ENCODE assay signal across 9 mouse cellular contexts in the genomic region with DNA sequence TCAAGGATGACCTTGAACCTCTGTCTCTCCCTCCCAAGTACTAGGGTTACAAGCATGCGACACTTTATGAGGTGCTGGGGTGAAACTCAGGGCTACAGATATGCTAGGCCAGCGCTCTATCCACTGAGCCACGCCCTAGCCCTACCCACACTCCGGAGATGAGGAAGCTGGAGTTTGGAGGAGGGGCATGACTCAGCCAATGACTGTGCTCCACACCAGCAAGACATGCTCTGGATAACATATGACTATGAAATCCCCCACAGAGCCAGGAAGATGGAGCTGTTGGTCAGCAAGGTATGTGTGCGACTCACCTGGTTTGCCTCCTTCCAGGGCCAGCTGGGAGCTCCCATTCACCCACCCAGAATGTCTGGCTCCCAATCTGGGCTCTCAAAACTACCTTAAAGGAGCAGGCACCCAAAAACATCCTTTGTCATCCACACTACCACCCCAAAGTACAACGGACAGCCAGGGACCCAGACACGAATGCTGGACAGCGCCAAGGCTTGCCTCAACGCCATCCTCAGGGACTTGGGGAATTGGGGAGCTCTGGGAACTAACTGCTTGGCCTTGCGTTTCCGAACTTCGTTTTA. TPM values are rescaled to one million over a fixed set of nuclear protein-coding genes. Genes with fewer than 3 reads are reported as not detected.
A peak's percentile ranks its signal among the peaks of the same experiment; 100 is the strongest.
DNase-seq lines count a peak whose midpoint lies in the region; ATAC-seq lines count a peak whose summit lies in the region.
"Had no signal": no experiment of that assay in that cellular context is flagged by ENCODE, and none has a peak within 500 bp of the region (broad histone marks: within the 10 kb centered on the region; RNA-seq: fewer than 3 reads in every experiment).

No protein-coding gene starts in this region.

- H3K4me2 ChIP-seq in forebrain, embryonic 12.5 days: peak overlapping the region; percentile 60
- H3K4me2 ChIP-seq in hindbrain, embryonic 15.5 days: peak overlapping the region; percentile 83
- peak overlapping the region; percentile 66 for H3K4me2 ChIP-seq in stomach, embryonic 16.5 days (ENCODE audit: low read depth, low read length)

- H3K27ac ChIP-seq in forebrain, embryonic 12.5 days: no peak overlapping the region
- peak overlapping the region; percentile 80 for H3K27ac ChIP-seq in hindbrain, embryonic 15.5 days (replicated peaks)
- H3K27ac ChIP-seq in stomach, embryonic 16.5 days (ENCODE audit: low read length): peak overlapping the region; percentile 66

- peak; percentile 39 for DNase-seq in embryo, embryonic 10 days (ENCODE audit: low spot score)
- DNase-seq in embryo, embryonic 9.5 days (ENCODE audit: extremely low spot score): no peak
- peak; percentile 82 for DNase-seq in NIH3T3 (ENCODE audit: low read depth)
- peak; percentile 51 for DNase-seq in lung, postnatal 14 days
- no peak for DNase-seq in layer of hippocampus, postnatal 10 days (ENCODE audit: low spot score in 2 of 2)

- no peaks in the 10 kb centered on the region for H3K27me3 ChIP-seq in forebrain, embryonic 12.5 days
- H3K27me3 ChIP-seq in hindbrain, embryonic 15.5 days: no peaks in the 10 kb centered on the region
- no peaks in the 10 kb centered on the region for H3K27me3 ChIP-seq in stomach, embryonic 16.5 days (ENCODE audit: control insufficient read depth, insufficient read depth, low read length)
- H3K27me3 ChIP-seq: Patski had no signal

- H3K36me3 ChIP-seq in forebrain, embryonic 12.5 days (replicated peaks): no peaks in the 10 kb centered on the region
- H3K36me3 ChIP-seq in hindbrain, embryonic 15.5 days: no peaks in the 10 kb centered on the region
- no peaks in the 10 kb centered on the region for H3K36me3 ChIP-seq in stomach, embryonic 16.5 days (ENCODE audit: control insufficient read depth, insufficient read depth, low read length)

- WGBS in forebrain, embryonic 12.5 days: 34% methylated on average over 12 of the region's 12 CpGs
- WGBS in hindbrain, embryonic 15.5 days: 35% methylated on average over 12 of the region's 12 CpGs
- 26% methylated on average over 12 of the region's 12 CpGs for WGBS in stomach, embryonic 16.5 days

- H3K9me3 ChIP-seq in forebrain, embryonic 12.5 days: no peaks in the 10 kb centered on the region
- H3K9me3 ChIP-seq in hindbrain, embryonic 15.5 days: no peaks in the 10 kb centered on the region
- H3K9me3 ChIP-seq in stomach, embryonic 16.5 days (replicated peaks; ENCODE audit: control insufficient read depth, low read length): no peaks in the 10 kb centered on the region

- H3K9ac ChIP-seq in forebrain, embryonic 12.5 days: peak overlapping the region; percentile 50; the same call in 1 of the 2 replicates
- peak overlapping the region; percentile 12; the same call in 1 of the 2 replicates for H3K9ac ChIP-seq in hindbrain, embryonic 15.5 days
- peak overlapping the region; percentile 62; the same call in 1 of the 2 replicates for H3K9ac ChIP-seq in stomach, embryonic 16.5 days (ENCODE audit: low read length)

- ATAC-seq in forebrain, embryonic 12.5 days (ENCODE audit: low FRiP score): no peak
- ATAC-seq in hindbrain, embryonic 15.5 days (ENCODE audit: low FRiP score, low read depth): peak; percentile 31; the same call in 1 of the 2 replicates
- ATAC-seq in stomach, embryonic 16.5 days (ENCODE audit: insufficient read depth, low FRiP score): peak; percentile 80; the same call in 1 of the 2 replicates

- peak overlapping the region; percentile 25; the same call in 1 of the 2 replicates for H3K4me3 ChIP-seq in forebrain, embryonic 12.5 days (replicated peaks)
- peak overlapping the region; percentile 39 for H3K4me3 ChIP-seq in hindbrain, embryonic 15.5 days
- H3K4me3 ChIP-seq in stomach, embryonic 16.5 days (replicated peaks; ENCODE audit: low read length): peak overlapping the region; percentile 39

- H3K4me1 ChIP-seq in forebrain, embryonic 12.5 days: peaks cover 10% of the 10 kb centered on the region
- H3K4me1 ChIP-seq in hindbrain, embryonic 15.5 days (replicated peaks): peaks cover 23% of the 10 kb centered on the region
- peaks cover 33% of the 10 kb centered on the region for H3K4me1 ChIP-seq in stomach, embryonic 16.5 days (ENCODE audit: control insufficient read depth, insufficient read depth, low read length)

RNA-seq across cellular contexts. Expression of gene Ptges, which starts 0.7 kb away (rescaled TPM):
- 2.5 and 2.7 TPM in 2 replicates for polyA plus RNA-seq in forebrain, embryonic 12.5 days (2016; fragmentation: Nextera tagmentation; extraction: Ambion mirVana)
- polyA plus RNA-seq in hindbrain, embryonic 15.5 days (2015; fragmentation: Nextera tagmentation; extraction: Ambion mirVana): 5.4 and 5.6 TPM in 2 replicates
- polyA plus RNA-seq in stomach, embryonic 16.5 days (2015; fragmentation: Nextera tagmentation; extraction: Ambion mirVana): 10.3 and 13.0 TPM in 2 replicates
- total RNA-seq in layer of hippocampus, postnatal 10 days (2021): 1 to 10 TPM; 5.7 to 6.6 TPM

RNA-seq across cellular contexts. Expression of gene Tor1b, which starts 23.8 kb away (rescaled TPM):
- polyA plus RNA-seq in forebrain, embryonic 12.5 days (2016; fragmentation: Nextera tagmentation; extraction: Ambion mirVana): 24.1 and 27.3 TPM in 2 replicates
- 18.8 and 19.6 TPM in 2 replicates for polyA plus RNA-seq in hindbrain, embryonic 15.5 days (2015; fragmentation: Nextera tagmentation; extraction: Ambion mirVana)
- polyA plus RNA-seq in stomach, embryonic 16.5 days (2015; fragmentation: Nextera tagmentation; extraction: Ambion mirVana): 33.6 and 34.8 TPM in 2 replicates
- 10 to 100 TPM; 33.3 to 35.2 TPM for total RNA-seq in layer of hippocampus, postnatal 10 days (2021)

RNA-seq across cellular contexts. Expression of gene Tor1a, which starts 38.7 kb away (rescaled TPM):
- polyA plus RNA-seq in forebrain, embryonic 12.5 days (2016; fragmentation: Nextera tagmentation; extraction: Ambion mirVana): 85.4 and 86.1 TPM in 2 replicates
- polyA plus RNA-seq in hindbrain, embryonic 15.5 days (2015; fragmentation: Nextera tagmentation; extraction: Ambion mirVana): 90.0 and 91.0 TPM in 2 replicates
- 70.0 and 75.1 TPM in 2 replicates for polyA plus RNA-seq in stomach, embryonic 16.5 days (2015; fragmentation: Nextera tagmentation; extraction: Ambion mirVana)
- total RNA-seq in layer of hippocampus, postnatal 10 days (2021): 10 to 100 TPM; 44.4 to 52.8 TPM

RNA-seq across cellular contexts. Expression of gene BC005624, which starts 53.0 kb away (rescaled TPM):
- 66.6 and 70.5 TPM in 2 replicates for polyA plus RNA-seq in forebrain, embryonic 12.5 days (2016; fragmentation: Nextera tagmentation; extraction: Ambion mirVana)
- 89.9 and 93.8 TPM in 2 replicates for polyA plus RNA-seq in hindbrain, embryonic 15.5 days (2015; fragmentation: Nextera tagmentation; extraction: Ambion mirVana)
- 54.6 and 56.2 TPM in 2 replicates for polyA plus RNA-seq in stomach, embryonic 16.5 days (2015; fragmentation: Nextera tagmentation; extraction: Ambion mirVana)
- total RNA-seq in layer of hippocampus, postnatal 10 days (2021): 10 to 100 TPM; 49.0 to 52.0 TPM

RNA-seq across cellular contexts. Expression of gene Usp20, which starts 53.1 kb away (rescaled TPM):
- polyA plus RNA-seq in forebrain, embryonic 12.5 days (2016; fragmentation: Nextera tagmentation; extraction: Ambion mirVana): 29.5 and 30.6 TPM in 2 replicates
- 43.2 and 50.5 TPM in 2 replicates for polyA plus RNA-seq in hindbrain, embryonic 15.5 days (2015; fragmentation: Nextera tagmentation; extraction: Ambion mirVana)
- polyA plus RNA-seq in stomach, embryonic 16.5 days (2015; fragmentation: Nextera tagmentation; extraction: Ambion mirVana): 22.0 and 23.8 TPM in 2 replicates
- total RNA-seq in layer of hippocampus, postnatal 10 days (2021): 10 to 100 TPM; 73.6 to 74.9 TPM

Comparison
In these comparisons a context has a peak if more than half of its experiments do, and no peak if none do; other contexts are left out.
1. DNase-seq: peak in embryo, embryonic 10 days (single experiment), NIH3T3 (single experiment) and lung, postnatal 14 days (single experiment); none in embryo, embryonic 9.5 days (single experiment) and layer of hippocampus, postnatal 10 days (0 of 2).
2. H3K9ac ChIP-seq: peak in every context shown above with its lines; median percentile 62 in stomach, embryonic 16.5 days; 50 in forebrain, embryonic 12.5 days; 12 in hindbrain, embryonic 15.5 days.
3. Peak in every context shown above with its lines, with median percentiles within 50 percentile points of each other: H3K4me2 ChIP-seq and H3K4me3 ChIP-seq.